Mouse (Mus musculus) left cerebral cortex, postnatal 25 days (tissue): Measurements from ENCODE around the gene Akirin2. TPM values are rescaled to one million over a fixed set of nuclear protein-coding genes. Genes with fewer than 3 reads are reported as not detected.

Experiments
- DNase-seq, 2 experiments: peaks; one replicate each; pipeline ENCODE4 v3.0.0; 2022; ENCODE audit warnings: low spot score in 2 of 2, mixed read lengths in 1 of 2
- intact Hi-C: fragments of 180-260 bp; cut with DNase I; formaldehyde crosslinking; loops from one replicate; pipeline ENCODE4 v1.15.1; 2025
- total RNA-seq, 2 experiments: library from RNA; stranded (reverse); gene quantifications; 2 replicates each; pipeline ENCODE4 v1.2.3; 2021

Gene Akirin2
- total RNA-seq, 2 experiments from 2014 or later = 103 to 114 TPM

DNA sequence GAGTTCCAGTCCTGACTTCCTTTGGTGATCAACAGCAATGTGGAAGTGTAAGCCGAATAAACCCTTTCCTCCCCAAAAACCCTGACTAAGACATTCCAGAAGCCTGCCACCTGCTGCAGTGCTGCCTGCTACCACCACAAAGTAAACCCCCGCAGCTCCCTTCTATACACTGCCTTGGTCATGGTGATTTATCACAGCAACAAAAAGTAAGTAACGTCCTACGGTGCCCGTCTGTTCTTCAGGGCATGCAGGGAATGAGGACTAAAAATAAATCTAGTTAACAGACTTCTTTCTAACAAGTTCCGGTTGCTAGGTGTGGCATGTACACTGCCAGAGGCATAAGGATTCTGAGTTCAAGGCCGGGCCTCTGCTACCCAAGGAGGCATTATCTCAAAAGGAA, 31.3 kb downstream of the Akirin2 start:
- intact Hi-C loops = no loop called here
- DNase-seq = peak; percentile 29 to 82

GRCm38 (mm10) chr4:34582476-34582875, 31.7 kb downstream of the Akirin2 start:
- DNase-seq = no peak
- intact Hi-C loops = no loop called here

DNA sequence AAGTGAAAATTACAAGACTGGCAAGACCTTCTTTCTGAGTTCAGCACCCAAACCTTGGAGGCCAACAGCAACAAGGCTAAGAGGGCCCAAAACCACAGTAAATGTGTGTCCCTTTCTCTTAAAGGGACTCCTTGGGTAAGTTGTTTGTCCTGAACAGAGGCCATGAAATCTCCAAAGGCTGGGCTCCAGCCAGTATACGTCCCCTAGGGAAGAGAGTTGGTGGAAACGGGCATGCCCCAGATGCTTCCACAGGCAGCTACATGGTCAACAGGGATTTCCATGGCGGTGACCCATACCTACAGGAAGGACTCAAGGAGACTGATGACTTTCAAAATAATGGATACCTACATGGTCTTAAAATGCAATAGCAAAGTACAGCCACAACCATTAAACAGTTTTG, 32.7 kb downstream of the Akirin2 start:
- intact Hi-C loops = no loop called here
- no peak for DNase-seq

GRCm38 (mm10) chr4:34584871-34585607, 34.3 kb downstream of the Akirin2 start:
- no peak for DNase-seq
- intact Hi-C loops = no loop called here

GRCm38 (mm10) chr4:34603123-34603522, 52.4 kb downstream of the Akirin2 start:
- intact Hi-C loops = no loop called here
- no peak for DNase-seq

GRCm38 (mm10) chr4:34606658-34607057, 55.9 kb downstream of the Akirin2 start:
- intact Hi-C loops = no loop called here
- DNase-seq = no peak

DNA sequence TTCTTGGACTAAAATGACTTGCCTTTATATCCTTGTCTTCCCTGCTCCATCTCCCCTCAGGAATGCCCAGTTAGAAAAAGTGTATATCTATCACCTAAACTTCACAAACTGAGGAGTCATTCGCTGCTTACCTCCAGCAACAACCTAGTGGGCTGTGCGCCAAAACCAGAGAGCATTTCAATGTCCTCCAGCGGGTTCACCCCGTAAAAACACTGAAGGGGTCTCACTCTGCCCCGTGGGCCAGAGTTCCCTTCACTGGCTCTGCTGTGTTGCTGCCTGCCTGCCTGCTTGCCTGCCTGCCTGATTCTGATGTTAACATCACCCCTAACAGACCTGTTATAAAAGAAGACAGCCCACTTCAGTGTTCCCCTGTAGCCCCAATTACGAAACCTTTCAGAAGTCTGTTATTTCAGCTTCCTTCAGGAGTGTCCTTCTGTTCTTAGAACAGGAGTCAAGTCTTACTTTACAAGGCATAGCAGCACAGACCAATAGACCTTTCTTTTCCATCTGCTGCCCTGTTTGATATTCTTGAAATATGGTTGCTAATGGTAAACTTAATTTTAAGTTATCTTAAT, 62.9 kb downstream of the Akirin2 start:
- intact Hi-C loops = loop anchor here (2.0 kb wide), 1 partner anchor 63 kb away; the partner anchor contains the start of gene Akirin2
- no peak for DNase-seq

DNA sequence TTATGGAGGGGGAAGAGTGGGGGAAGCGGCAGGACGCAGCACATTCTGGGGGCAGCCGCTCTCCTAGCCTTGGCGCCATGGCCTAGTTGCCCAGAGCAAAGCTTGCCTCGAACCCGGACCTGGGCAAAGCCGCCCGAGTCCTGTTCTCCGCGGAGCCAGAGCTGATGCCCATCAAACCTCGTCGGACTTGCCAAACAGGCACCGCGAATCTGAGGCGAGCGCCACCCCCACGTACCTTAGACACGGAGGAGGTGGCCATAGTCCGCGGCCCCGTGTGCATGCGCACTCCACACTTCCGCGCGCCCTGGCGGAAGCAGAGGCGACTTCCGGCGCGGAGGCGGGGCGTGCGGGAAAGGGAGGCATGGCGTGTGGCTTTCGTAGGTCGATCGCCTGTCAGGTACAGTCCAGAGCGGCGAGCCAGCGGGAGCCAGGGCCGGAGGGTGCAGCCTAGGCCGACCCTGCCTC, 63.9 kb downstream of the Akirin2 start, which contains the start of the genes Orc3 and Rars2:
Gene Orc3 (minus strand): TSS at position 315 of the 465 bp plus-strand sequence.
Gene Rars2 (plus strand): TSS at position 328 of the 465 bp plus-strand sequence.
- intact Hi-C loops = loop anchor here (1.0 to 2.0 kb wide), 2 partner anchors 64 to 73 kb away; partner anchors contain the start of genes Akirin2 and Slc35a1
- DNase-seq = peak; percentile 93 to 95

GRCm38 (mm10) chr4:34615303-34615702, 64.6 kb downstream of the Akirin2 start:
- intact Hi-C loops = loop anchor here (1.0 to 2.0 kb wide), 2 partner anchors 65 to 72 kb away; partner anchors contain the start of genes Akirin2 and Slc35a1

DNA sequence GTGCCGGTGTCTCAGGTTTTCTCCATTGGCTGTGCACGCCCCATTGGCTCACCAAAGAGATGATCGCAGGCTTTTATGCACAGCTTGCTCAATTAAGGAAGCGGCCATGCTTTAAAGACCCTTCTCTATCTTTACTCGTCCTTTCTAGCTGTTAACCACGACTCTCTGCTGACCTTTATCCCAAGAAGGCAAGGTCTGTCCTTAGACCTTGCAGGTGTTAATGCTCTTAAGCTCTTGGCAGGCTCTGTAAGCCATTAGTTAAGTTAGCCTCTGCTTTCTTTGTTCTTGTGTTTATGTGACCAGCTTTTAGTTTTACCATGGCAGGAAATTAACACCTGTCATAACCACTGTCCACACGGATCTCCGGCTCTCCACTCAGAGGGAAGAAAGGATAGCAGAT, 65.4 kb downstream of the Akirin2 start:
- DNase-seq = no peak
- intact Hi-C loops = no loop called here

More at GRCm38 (mm10) chr4:34615303-34615702, 64.6 kb downstream of the Akirin2 start:
- peak; percentile 27 to 33 for DNase-seq

Other genes with a start within 250 kb of the Akirin2 start
- gene Orc3, start 64.0 kb downstream of the Akirin2 start, total RNA-seq = 10 to 100 TPM; 38.5 TPM
- gene Rars2, start 64.0 kb downstream of the Akirin2 start, total RNA-seq = 10 to 100 TPM; 27.5 to 32.4 TPM
- 10 to 100 TPM; 19.6 to 22.6 TPM for gene Slc35a1, start 136.5 kb downstream of the Akirin2 start, total RNA-seq
- gene Cfap206, start 179.3 kb downstream of the Akirin2 start, total RNA-seq = 1 to 10 TPM; 2.1 to 2.5 TPM
- not detected for gene Gm136, start 205.3 kb downstream of the Akirin2 start, total RNA-seq
- gene Smim8, start 227.5 kb downstream of the Akirin2 start, total RNA-seq = 10 to 100 TPM; 19.5 to 24.3 TPM